Mouse (Mus musculus) intestine, embryonic 16.5 days (tissue): ENCODE data around the gene Obp2a. TPM values are rescaled to one million over a fixed set of nuclear protein-coding genes. Genes with fewer than 3 reads are reported as not detected.

Experiments used
- polyA plus RNA-seq: library from polyadenylated mRNA; unstranded; fragments of >200 nt; fragmentation: Nextera tagmentation; extraction: Ambion mirVana; gene quantifications from 2 replicates; pipeline ENCODE4 v1.2.1, GENCODE M21; 2015

Gene Obp2a
- polyA plus RNA-seq, 1 experiment from 2014 or later = not detected

Other genes starting within 250 kb of the Obp2a start
- gene Clic3, start 243.2 kb upstream of the Obp2a start, polyA plus RNA-seq = 2.6 and 2.7 TPM in 2 replicates
- gene Paxx, start 238.9 kb upstream of the Obp2a start, polyA plus RNA-seq = 31.5 and 37.4 TPM in 2 replicates
- 4.0 and 4.5 TPM in 2 replicates for gene Ptgds, start 230.0 kb upstream of the Obp2a start, polyA plus RNA-seq
- 0.32 TPM in 1 of 2 replicates, not detected in the other for gene Lcn12, start 206.1 kb upstream of the Obp2a start, polyA plus RNA-seq
- 70.2 and 71.9 TPM in 2 replicates for gene Fbxw5, start 199.3 kb upstream of the Obp2a start, polyA plus RNA-seq
- 6.8 and 8.5 TPM in 2 replicates for gene C8g, start 198.3 kb upstream of the Obp2a start, polyA plus RNA-seq
- 28.4 and 34.1 TPM in 2 replicates for gene Traf2, start 153.1 kb upstream of the Obp2a start, polyA plus RNA-seq
- 343 and 364 TPM in 2 replicates for gene Edf1, start 142.2 kb upstream of the Obp2a start, polyA plus RNA-seq
- 582 and 797 TPM in 2 replicates for gene Mamdc4, start 125.2 kb upstream of the Obp2a start, polyA plus RNA-seq
- gene Phpt1, start 124.8 kb upstream of the Obp2a start, polyA plus RNA-seq = 145 and 176 TPM in 2 replicates
- 0.93 and 1.4 TPM in 2 replicates for gene Ajm1, start 118.3 kb upstream of the Obp2a start, polyA plus RNA-seq
- 45.8 and 52.7 TPM in 2 replicates for gene Rabl6, start 91.5 kb upstream of the Obp2a start, polyA plus RNA-seq
- gene Ccdc183, start 82.4 kb upstream of the Obp2a start, polyA plus RNA-seq = 0.12 and 0.18 TPM in 2 replicates
- 25.4 and 26.6 TPM in 2 replicates for gene Tmem141, start 78.0 kb upstream of the Obp2a start, polyA plus RNA-seq
- 6.6 and 7.1 TPM in 2 replicates for gene Fcna, start 72.0 kb upstream of the Obp2a start, polyA plus RNA-seq
- gene Lcn8, start 46.9 kb upstream of the Obp2a start, polyA plus RNA-seq = not detected in 2 replicates
- gene Lcn5, start 42.1 kb upstream of the Obp2a start, polyA plus RNA-seq = not detected in 2 replicates
- gene Lcn6, start 23.3 kb upstream of the Obp2a start, polyA plus RNA-seq = not detected in 2 replicates
- not detected in 2 replicates for gene Lcn10, start 17.3 kb upstream of the Obp2a start, polyA plus RNA-seq
- gene Bmyc, start 6.7 kb downstream of the Obp2a start, polyA plus RNA-seq = 82.8 and 94.2 TPM in 2 replicates
- gene Obp2b, start 37.0 kb downstream of the Obp2a start, polyA plus RNA-seq = not detected in 2 replicates
- not detected in 2 replicates for gene Lcn3, start 65.5 kb downstream of the Obp2a start, polyA plus RNA-seq
- not detected in 2 replicates for gene Lcn11, start 77.0 kb downstream of the Obp2a start, polyA plus RNA-seq
- gene Gm13539, start 82.2 kb downstream of the Obp2a start, polyA plus RNA-seq = not detected in 2 replicates
- not detected in 2 replicates for gene Glt6d1, start 115.8 kb downstream of the Obp2a start, polyA plus RNA-seq
- gene Lcn9, start 123.1 kb downstream of the Obp2a start, polyA plus RNA-seq = not detected in 2 replicates
- gene Sohlh1, start 147.2 kb downstream of the Obp2a start, polyA plus RNA-seq = not detected in 2 replicates
- gene Kcnt1, start 163.7 kb downstream of the Obp2a start, polyA plus RNA-seq = 0.31 and 0.54 TPM in 2 replicates